Mouse (Mus musculus) urinary bladder, adult 2 months (tissue): ENCODE measurements at regions not wholly inside any gene's neighbourhood (a gene's known extent, or its start where the extent isn't known, plus 50 kb on each side); places are given as distances from the start of the nearest gene placed in this dataset.

ENCODE experiments used
- DNase-seq: peaks from one replicate; pipeline ENCODE4 v3.0.0; 2022; ENCODE audit warnings: low spot score

GRCm38 (mm10) chr13:59393231-59393938 lies 191.6 kb downstream of the Agtpbp1 start:
- no peak for DNase-seq

- DNase-seq = no peak
Measured at GRCm38 (mm10) chr13:59392828-59393227, 192.2 kb downstream of the Agtpbp1 start.

- no peak for DNase-seq
Measured at GRCm38 (mm10) chr13:59387627-59388325, 197.3 kb downstream of the Agtpbp1 start.

GRCm38 (mm10) chr13:59386935-59387540 lies 198.0 kb downstream of the Agtpbp1 start:
- DNase-seq = no peak

GRCm38 (mm10) chr13:59385824-59386223 lies 199.2 kb downstream of the Agtpbp1 start:
- no peak for DNase-seq

- DNase-seq = no peak
Measured at GRCm38 (mm10) chr13:59370141-59370816, 214.7 kb downstream of the Agtpbp1 start.

- no peak for DNase-seq
Measured at GRCm38 (mm10) chr13:59368550-59369449, 216.2 kb downstream of the Agtpbp1 start.

GRCm38 (mm10) chr13:59365460-59365859 lies 219.6 kb downstream of the Agtpbp1 start:
- peak; percentile 45 for DNase-seq

GRCm38 (mm10) chr13:59363428-59363827 lies 221.6 kb downstream of the Agtpbp1 start:
- no peak for DNase-seq

GRCm38 (mm10) chr13:59361323-59361722 lies 223.7 kb downstream of the Agtpbp1 start:
- no peak for DNase-seq

- no peak for DNase-seq
Measured at GRCm38 (mm10) chr13:59360026-59360425, 225.0 kb downstream of the Agtpbp1 start.

GRCm38 (mm10) chr13:59358421-59358820 lies 226.6 kb downstream of the Agtpbp1 start:
- DNase-seq = no peak

- no peak for DNase-seq
Measured at GRCm38 (mm10) chr13:59351461-59351860, 233.6 kb downstream of the Agtpbp1 start.

GRCm38 (mm10) chr13:59350613-59351150 lies 234.3 kb downstream of the Agtpbp1 start:
- no peak for DNase-seq

GRCm38 (mm10) chr13:59348510-59348909 lies 236.5 kb downstream of the Agtpbp1 start:
- DNase-seq = no peak

GRCm38 (mm10) chr13:59341871-59342270 lies 243.2 kb downstream of the Agtpbp1 start:
- DNase-seq = no peak

GRCm38 (mm10) chr13:59338436-59338835 lies 246.6 kb downstream of the Agtpbp1 start:
- no peak for DNase-seq

GRCm38 (mm10) chr13:59323933-59324332 lies 261.1 kb downstream of the Agtpbp1 start:
- no peak for DNase-seq

GRCm38 (mm10) chr13:59323441-59323840 lies 261.6 kb downstream of the Agtpbp1 start:
- DNase-seq = no peak

- DNase-seq = no peak
Measured at GRCm38 (mm10) chr13:59320261-59320660, 264.8 kb downstream of the Agtpbp1 start.

GRCm38 (mm10) chr13:59317458-59318005 lies 267.5 kb downstream of the Agtpbp1 start:
- no peak for DNase-seq
